Mouse (Mus musculus) liver, embryonic 12.5 days (tissue): ENCODE data around the gene Thoc5. TPM values are rescaled to one million over a fixed set of nuclear protein-coding genes. Genes with fewer than 3 reads are reported as not detected.

Experiments
- ATAC-seq: fragments of 200-750 bp; cut with Nextera tagmentation; 2 replicates; pipeline ENCODE4 v1.8.0; 2017; ENCODE audit warnings: moderate number of reproducible peaks, mild to moderate bottlenecking, moderate library complexity
- H3K27ac ChIP-seq: fragments of 300-500 bp; sonication (generic); 2 replicates; pipeline ENCODE4 v1.5.1; 2016; ENCODE audit warnings: mild to moderate bottlenecking
- H3K27me3 ChIP-seq: fragments of 300-500 bp; sonication (generic); replicated peaks from 2 replicates; pipeline ENCODE4 v1.6.1; 2016; ENCODE audit warnings: mild to moderate bottlenecking, moderate library complexity
- H3K36me3 ChIP-seq: fragments of 300-500 bp; sonication (generic); 2 replicates; pipeline ENCODE4 v1.6.1; 2016; ENCODE audit warnings: mild to moderate bottlenecking, moderate library complexity
- H3K4me1 ChIP-seq: fragments of 300-500 bp; sonication (generic); 2 replicates; pipeline ENCODE4 v1.6.1; 2016
- H3K4me2 ChIP-seq: fragments of 300-500 bp; sonication (generic); 2 replicates; pipeline ENCODE4 v1.6.1; 2016; ENCODE audit warnings: mild to moderate bottlenecking, moderate library complexity
- H3K4me3 ChIP-seq: fragments of 300-500 bp; sonication (generic); 2 replicates; pipeline ENCODE4 v1.5.1; 2016; ENCODE audit warnings: mild to moderate bottlenecking, moderate library complexity
- H3K9ac ChIP-seq: fragments of 300-500 bp; sonication (generic); 2 replicates; pipeline ENCODE4 v1.6.1; 2016; ENCODE audit warnings: mild to moderate bottlenecking, moderate library complexity
- H3K9me3 ChIP-seq: fragments of 300-500 bp; sonication (generic); replicated peaks from 2 replicates; pipeline ENCODE4 v1.6.1; 2016; ENCODE audit warnings: mild to moderate bottlenecking, moderate library complexity
- WGBS: fragments of 180-500 bp; shearing (Covaris S2); methylation state at CpG from one replicate; pipeline ENCODE4 v1.1.7; 2016; ENCODE audit not compliant: insufficient replicate concordance; 5-methylcytosine and 5-hydroxymethylcytosine counted together
- polyA plus RNA-seq: library from polyadenylated mRNA; unstranded; fragments of >200 nt; fragmentation: Nextera tagmentation; extraction: Ambion mirVana; gene quantifications from 2 replicates; pipeline ENCODE4 v1.2.1, GENCODE M21; 2016

Thoc5 gene
- 27.8 and 28.1 TPM in 2 replicates for polyA plus RNA-seq

- Histone ChIP-seq H3K9me3 (no peaks in the 10 kb centered on the region), H3K4me2 (peak within 1 kb of the TSS; percentile 92), H3K4me3 (peak within 1 kb of the TSS; percentile 94), H3K4me1 (peaks cover 16% of the 10 kb centered on the region), H3K9ac (peak within 1 kb of the TSS; percentile 81), H3K27me3 (no peaks in the 10 kb centered on the region), H3K36me3 (peaks cover 26% of the 10 kb centered on the region), H3K27ac (peak within 1 kb of the TSS; percentile 78)
- 2% methylated on average over 52 of the region's 52 CpGs for WGBS
- ATAC-seq, result peak; percentile 89
Measured at GRCm38 (mm10) chr11:4894848-4895816, at the start of gene Thoc5. Thoc5 (plus strand) TSS chr11:4895320.

DNA sequence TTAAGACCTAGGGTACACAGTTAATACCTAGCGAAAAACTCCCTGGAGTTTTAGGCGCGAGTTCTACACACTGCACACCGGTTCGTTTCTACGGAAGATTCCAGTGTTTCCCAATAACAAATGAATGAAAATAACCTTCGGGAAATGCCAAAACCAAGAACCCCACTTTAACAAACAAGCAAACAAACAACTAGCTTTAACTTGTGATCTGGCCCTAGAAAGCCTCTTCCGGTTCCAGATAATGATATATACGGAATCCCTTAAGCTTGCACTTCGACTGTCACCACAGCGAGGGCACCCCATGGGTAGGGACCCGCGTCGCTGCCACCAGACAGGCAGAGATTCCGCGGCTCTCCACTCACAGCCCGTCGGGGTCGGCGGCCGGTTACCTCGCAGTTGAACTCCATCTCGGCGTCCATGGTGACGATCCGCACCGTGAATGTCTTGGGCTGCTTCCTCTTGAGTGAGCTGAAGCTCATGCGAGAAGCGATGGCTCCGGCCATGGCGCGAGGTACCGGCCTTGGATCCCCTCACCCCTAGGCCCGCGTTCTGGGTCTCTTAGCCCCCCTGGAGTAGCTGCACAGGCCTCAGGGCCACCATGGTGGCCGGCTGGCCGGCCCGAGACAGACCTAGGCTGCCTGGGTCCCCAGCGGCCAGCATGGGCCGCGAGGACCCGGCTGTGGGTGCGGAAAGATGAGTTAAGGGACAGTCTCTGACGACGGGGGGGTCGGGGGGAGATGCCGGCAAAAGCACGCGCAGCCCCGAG is 46.5 kb upstream of the Thoc5 start:
- H3K4me3 ChIP-seq, result peak overlapping the region; percentile 99
- peak; percentile 11 for ATAC-seq
- peak overlapping the region; percentile 100 for H3K9ac ChIP-seq
- H3K27ac ChIP-seq, result peak overlapping the region; percentile 86
- peaks cover 29% of the 10 kb centered on the region for H3K4me1 ChIP-seq
- no peaks in the 10 kb centered on the region for H3K9me3 ChIP-seq
- H3K36me3 ChIP-seq, result peaks cover 6% of the 10 kb centered on the region; the same call in 1 of the 2 replicates
- WGBS, result under 1% methylated on average over 50 of the region's 50 CpGs
- H3K27me3 ChIP-seq, result no peaks in the 10 kb centered on the region
- H3K4me2 ChIP-seq, result peak overlapping the region; percentile 92

DNA sequence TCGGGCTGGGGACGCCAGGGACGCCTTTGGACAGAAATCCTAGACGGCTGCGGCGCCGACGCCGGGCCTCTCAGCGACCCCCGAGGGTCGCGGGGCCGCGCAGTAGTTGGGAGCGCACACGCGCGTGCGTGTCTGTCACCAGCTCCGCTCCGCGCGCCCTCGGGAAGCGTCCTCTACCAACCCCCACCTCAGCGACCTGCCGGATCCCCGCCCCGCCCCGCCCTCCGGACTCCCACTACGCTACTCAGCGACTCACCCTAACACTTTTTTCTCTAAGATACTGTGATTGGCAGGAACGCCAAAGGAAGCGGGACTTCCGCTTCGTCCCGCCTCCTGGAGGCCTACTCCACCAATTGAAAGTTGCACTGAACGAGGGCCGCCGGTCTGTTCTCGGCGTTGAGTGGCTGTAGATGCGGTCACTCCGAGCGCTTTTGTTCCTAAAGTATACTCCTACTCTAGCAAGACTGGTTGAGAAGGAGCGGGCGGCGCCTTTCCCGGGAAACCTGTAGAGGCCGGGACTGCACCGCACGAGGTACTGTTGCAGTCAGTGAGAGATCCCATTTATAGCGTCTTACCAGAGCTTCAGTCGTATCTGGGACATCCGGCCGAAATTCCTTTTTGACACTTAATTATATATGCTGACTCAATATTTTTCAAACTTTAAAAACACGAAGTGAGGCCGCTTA is 45.7 kb upstream of the Thoc5 start, which contains the start of gene Nf2:
Gene Nf2 (minus strand): TSS at position 279 of the 686 bp plus-strand sequence.
- ATAC-seq, result peak; percentile 99
- Histone ChIP-seq H3K36me3 (peaks cover 6% of the 10 kb centered on the region; the same call in 1 of the 2 replicates), H3K27me3 (no peaks in the 10 kb centered on the region), H3K9ac (peak within 1 kb of the TSS; percentile 100), H3K4me3 (peak within 1 kb of the TSS; percentile 99), H3K4me1 (peaks cover 29% of the 10 kb centered on the region), H3K9me3 (no peaks in the 10 kb centered on the region), H3K27ac (peak within 1 kb of the TSS; percentile 86), H3K4me2 (peak within 1 kb of the TSS; percentile 92)
- WGBS, result under 1% methylated on average over 57 of the region's 60 CpGs

DNA sequence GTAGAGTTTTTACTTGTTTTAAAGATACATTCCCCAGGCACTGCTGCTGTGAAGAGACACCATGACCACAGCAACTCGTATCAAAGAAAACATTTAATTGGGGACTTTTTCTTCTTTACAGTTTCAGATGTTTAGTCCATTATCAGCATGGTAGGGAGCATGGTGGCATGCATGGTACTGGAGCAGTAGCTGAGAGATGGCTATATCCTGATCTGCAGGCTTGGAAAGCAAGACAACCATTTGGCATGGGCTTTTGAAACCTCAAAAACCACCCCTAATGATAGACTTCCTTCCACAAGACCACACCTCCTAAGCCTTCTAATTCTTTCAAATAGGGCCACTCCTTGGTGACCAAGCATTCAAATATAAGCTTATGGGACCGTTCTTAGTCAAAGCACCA is 44.7 kb upstream of the Thoc5 start:
- H3K4me1 ChIP-seq, result peaks cover 29% of the 10 kb centered on the region
- H3K4me3 ChIP-seq, result peak overlapping the region; percentile 99; the same call in 1 of the 2 replicates
- WGBS, result 87% methylated on average over 2 of the region's 2 CpGs
- H3K4me2 ChIP-seq, result peak overlapping the region; percentile 92
- no peak for ATAC-seq
- H3K9ac ChIP-seq, result peak overlapping the region; percentile 64; the same call in 1 of the 2 replicates
- H3K27ac ChIP-seq, result no peak overlapping the region
- no peaks in the 10 kb centered on the region for H3K27me3 ChIP-seq
- H3K9me3 ChIP-seq, result no peaks in the 10 kb centered on the region
- H3K36me3 ChIP-seq, result peaks cover 6% of the 10 kb centered on the region; the same call in 1 of the 2 replicates

- H3K9me3 ChIP-seq, result no peaks in the 10 kb centered on the region
- peaks cover 5% of the 10 kb centered on the region; the same call in 1 of the 2 replicates for H3K27me3 ChIP-seq
- H3K4me2 ChIP-seq, result no peak overlapping the region
- H3K36me3 ChIP-seq, result no peaks in the 10 kb centered on the region
- no peak overlapping the region for H3K27ac ChIP-seq
- peaks cover 9% of the 10 kb centered on the region for H3K4me1 ChIP-seq
- no peak overlapping the region for H3K4me3 ChIP-seq
- ATAC-seq, result no peak
- H3K9ac ChIP-seq, result no peak overlapping the region
Measured at GRCm38 (mm10) chr11:4853021-4853420, 42.1 kb upstream of the Thoc5 start.

DNA sequence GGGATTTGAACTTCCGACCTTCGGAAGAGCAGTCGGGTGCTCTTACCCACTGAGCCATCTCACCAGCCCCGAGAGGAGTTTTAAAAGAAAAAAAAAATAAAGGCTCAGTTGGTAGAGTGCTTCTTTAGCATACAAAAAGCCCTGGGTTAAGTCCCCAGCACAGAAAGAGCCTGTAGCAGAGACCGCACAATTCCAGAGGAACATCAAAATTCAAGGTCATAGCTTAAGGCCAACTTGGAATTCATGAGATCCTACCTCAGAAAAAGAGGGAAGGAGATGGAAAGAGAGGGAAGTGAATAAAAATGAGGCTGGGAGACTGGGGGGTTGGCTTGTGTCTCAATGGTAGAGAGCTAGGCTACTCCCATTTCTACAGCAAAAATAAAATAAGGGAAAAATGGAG is 40.9 kb upstream of the Thoc5 start:
- WGBS, result 80% methylated on average over 5 of the region's 5 CpGs
- H3K36me3 ChIP-seq, result no peaks in the 10 kb centered on the region
- H3K9me3 ChIP-seq, result no peaks in the 10 kb centered on the region
- no peak for ATAC-seq
- no peak overlapping the region for H3K4me2 ChIP-seq
- H3K4me3 ChIP-seq, result no peak overlapping the region
- H3K27me3 ChIP-seq, result peaks cover 12% of the 10 kb centered on the region; the same call in 1 of the 2 replicates
- 0 out of 2 replicates have a peak, but pooled peaks cover 5% of the 10 kb centered on the region for H3K4me1 ChIP-seq
- H3K27ac ChIP-seq, result no peak overlapping the region
- no peak overlapping the region for H3K9ac ChIP-seq

DNA sequence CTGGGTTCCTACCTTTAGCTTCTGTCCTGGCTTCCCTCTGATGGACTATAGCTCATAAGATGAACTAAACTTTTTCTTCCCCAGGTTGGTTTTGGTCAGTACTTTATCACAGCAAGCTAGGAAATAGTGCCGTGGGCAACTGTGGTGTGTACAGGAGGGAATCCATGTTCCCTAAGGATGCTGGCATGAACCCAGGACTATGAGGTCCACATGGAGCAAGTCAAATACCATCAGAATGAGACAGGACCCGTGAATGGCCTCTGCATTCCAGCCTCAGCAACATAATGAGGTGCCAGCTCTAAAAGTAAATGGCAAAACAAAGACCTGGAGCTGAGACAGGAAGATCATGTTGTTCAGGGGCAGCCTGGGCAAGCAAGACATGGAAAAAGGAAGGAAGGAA is 36.7 kb upstream of the Thoc5 start:
- no peak overlapping the region for H3K4me2 ChIP-seq
- H3K9me3 ChIP-seq, result no peaks in the 10 kb centered on the region
- H3K36me3 ChIP-seq, result no peaks in the 10 kb centered on the region
- peaks cover 12% of the 10 kb centered on the region; the same call in 1 of the 2 replicates for H3K27me3 ChIP-seq
- H3K4me3 ChIP-seq, result no peak overlapping the region
- no peaks in the 10 kb centered on the region for H3K4me1 ChIP-seq
- no peak for ATAC-seq
- WGBS, result 38% methylated on average over 2 of the region's 2 CpGs
- H3K9ac ChIP-seq, result no peak overlapping the region
- H3K27ac ChIP-seq, result no peak overlapping the region

GRCm38 (mm10) chr11:4860986-4861385 is 34.1 kb upstream of the Thoc5 start:
- Histone ChIP-seq H3K9me3 (no peaks in the 10 kb centered on the region), H3K4me2 (no peak overlapping the region)

DNA sequence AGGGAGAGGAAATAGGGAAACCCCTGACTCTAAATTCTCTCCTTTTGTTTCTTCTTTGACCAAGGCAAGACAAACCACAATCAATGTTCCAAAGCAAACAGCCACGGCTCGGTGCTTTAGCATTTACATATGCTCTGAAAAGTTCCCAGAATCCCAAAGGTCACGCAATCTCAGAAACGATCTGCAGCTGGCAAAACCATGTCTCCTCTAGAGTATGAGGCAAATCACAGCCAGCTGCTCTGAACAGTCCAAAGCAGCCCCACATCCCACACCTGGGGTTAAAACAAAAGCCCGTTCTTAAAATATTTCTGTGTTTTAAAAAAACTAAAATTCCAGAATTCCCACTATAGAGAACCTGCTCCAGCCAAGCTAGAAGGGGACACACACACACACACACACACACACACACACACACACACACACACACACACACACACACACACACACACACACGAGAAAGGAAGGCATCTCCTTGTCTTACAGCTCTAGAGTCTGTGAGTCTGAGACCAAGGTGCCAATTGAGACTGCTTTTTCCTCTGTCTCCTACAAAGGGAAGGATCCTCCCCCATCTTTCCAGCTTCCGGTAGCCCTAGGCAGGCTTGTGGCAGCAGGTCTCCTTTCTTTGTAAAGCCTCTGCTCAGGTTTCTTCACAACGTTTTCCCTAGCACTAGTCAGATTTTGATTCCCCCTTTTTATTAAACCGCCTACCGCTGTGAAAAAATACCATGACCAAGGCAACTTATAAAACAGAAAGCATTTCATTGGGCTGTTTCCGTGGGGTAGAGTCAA is 33.1 kb upstream of the Thoc5 start:
- Histone ChIP-seq H3K9ac (no peak overlapping the region), H3K4me1 (no peaks in the 10 kb centered on the region), H3K4me3 (no peak overlapping the region), H3K4me2 (no peak overlapping the region), H3K9me3 (no peaks in the 10 kb centered on the region), H3K36me3 (no peaks in the 10 kb centered on the region), H3K27me3 (peaks cover 16% of the 10 kb centered on the region), H3K27ac (no peak overlapping the region)
- 47% methylated on average over 11 of the region's 11 CpGs for WGBS
- ATAC-seq, result no peak

More at GRCm38 (mm10) chr11:4860986-4861385, 34.1 kb upstream of the Thoc5 start:
- no peak for ATAC-seq
- H3K4me3 ChIP-seq, result no peak overlapping the region
- H3K36me3 ChIP-seq, result no peaks in the 10 kb centered on the region
- peaks cover 12% of the 10 kb centered on the region for H3K27me3 ChIP-seq
- WGBS, result 35% methylated on average over 1 of the region's 1 CpGs
- no peak overlapping the region for H3K9ac ChIP-seq
- H3K27ac ChIP-seq, result no peak overlapping the region
- H3K4me1 ChIP-seq, result no peaks in the 10 kb centered on the region

- Histone ChIP-seq H3K27me3 (peaks cover 13% of the 10 kb centered on the region), H3K9ac (no peak overlapping the region), H3K36me3 (no peaks in the 10 kb centered on the region), H3K4me3 (no peak overlapping the region), H3K4me2 (no peak overlapping the region), H3K27ac (no peak overlapping the region), H3K9me3 (no peaks in the 10 kb centered on the region), H3K4me1 (no peaks in the 10 kb centered on the region)
- no peak for ATAC-seq
- WGBS, result 66% methylated on average over 1 of the region's 1 CpGs
Measured at GRCm38 (mm10) chr11:4862730-4863129, 32.4 kb upstream of the Thoc5 start.
